Mouse (Mus musculus) neural tube, embryonic 11.5 days (tissue): Measurements from ENCODE around the gene Palld. TPM values are rescaled to one million over a fixed set of nuclear protein-coding genes. Genes with fewer than 3 reads are reported as not detected.
A peak's percentile ranks its signal among the peaks of the same experiment; 100 is the strongest.

Source experiments
- ATAC-seq: fragments of 200-750 bp; cut with Nextera tagmentation; 2 replicates; pipeline ENCODE4 v1.8.0; 2017; ENCODE audit warnings: moderate number of reproducible peaks, mild to moderate bottlenecking, moderate TSS enrichment, moderate library complexity; ENCODE audit not compliant: insufficient read depth, low FRiP score, low TSS enrichment
- DNase-seq: peaks from one replicate; pipeline ENCODE4 v3.0.0-alpha.2; 2015; ENCODE audit warnings: low spot score
- H3K27ac ChIP-seq: fragments of 300-500 bp; sonication (generic); 2 replicates; pipeline ENCODE4 v1.5.1; 2014; ENCODE audit warnings: low read depth, mild to moderate bottlenecking, low read length
- H3K27me3 ChIP-seq: fragments of 300-500 bp; sonication (generic); 2 replicates; pipeline ENCODE4 v1.6.1; 2014; ENCODE audit warnings: mild to moderate bottlenecking, low read length, mixed read lengths; ENCODE audit not compliant: control insufficient read depth, insufficient read depth
- H3K36me3 ChIP-seq: fragments of 300-500 bp; sonication (generic); 2 replicates; pipeline ENCODE4 v1.6.1; 2014; ENCODE audit warnings: mild to moderate bottlenecking, low read length, moderate library complexity, mixed read lengths; ENCODE audit not compliant: control insufficient read depth, insufficient read depth
- H3K4me1 ChIP-seq: fragments of 300-500 bp; sonication (generic); 2 replicates; pipeline ENCODE4 v1.6.1; 2014; ENCODE audit warnings: low read length, mixed read lengths; ENCODE audit not compliant: control insufficient read depth, insufficient read depth
- H3K4me2 ChIP-seq: fragments of 300-500 bp; sonication (generic); 2 replicates; pipeline ENCODE4 v1.6.1; 2014; ENCODE audit warnings: low read depth, mild to moderate bottlenecking, moderate library complexity
- H3K4me3 ChIP-seq: fragments of 300-500 bp; sonication (generic); 2 replicates; pipeline ENCODE4 v1.5.1; 2014; ENCODE audit warnings: low read depth, low read length
- H3K9ac ChIP-seq: fragments of 300-500 bp; sonication (generic); 2 replicates; pipeline ENCODE4 v1.6.1; 2014; ENCODE audit warnings: mild to moderate bottlenecking, low read length
- H3K9me3 ChIP-seq: fragments of 300-500 bp; sonication (generic); 2 replicates; pipeline ENCODE4 v1.6.1; 2016; ENCODE audit warnings: low read length; ENCODE audit not compliant: control insufficient read depth
- WGBS: fragments of 180-500 bp; shearing (Covaris S2); extraction: QIAGEN DNeasy Blood & Tissue Kit; methylation state at CpG from one replicate; pipeline ENCODE4 v1.1.7; 2014; 5-methylcytosine and 5-hydroxymethylcytosine counted together
- polyA plus RNA-seq: library from polyadenylated mRNA; unstranded; fragments of >200 nt; fragmentation: Nextera tagmentation; extraction: Ambion mirVana; gene quantifications from 2 replicates; pipeline ENCODE4 v1.2.1, GENCODE M21; 2014

The Palld gene
- polyA plus RNA-seq, 1 experiment from 2014 or later: 54.7 TPM

DNA sequence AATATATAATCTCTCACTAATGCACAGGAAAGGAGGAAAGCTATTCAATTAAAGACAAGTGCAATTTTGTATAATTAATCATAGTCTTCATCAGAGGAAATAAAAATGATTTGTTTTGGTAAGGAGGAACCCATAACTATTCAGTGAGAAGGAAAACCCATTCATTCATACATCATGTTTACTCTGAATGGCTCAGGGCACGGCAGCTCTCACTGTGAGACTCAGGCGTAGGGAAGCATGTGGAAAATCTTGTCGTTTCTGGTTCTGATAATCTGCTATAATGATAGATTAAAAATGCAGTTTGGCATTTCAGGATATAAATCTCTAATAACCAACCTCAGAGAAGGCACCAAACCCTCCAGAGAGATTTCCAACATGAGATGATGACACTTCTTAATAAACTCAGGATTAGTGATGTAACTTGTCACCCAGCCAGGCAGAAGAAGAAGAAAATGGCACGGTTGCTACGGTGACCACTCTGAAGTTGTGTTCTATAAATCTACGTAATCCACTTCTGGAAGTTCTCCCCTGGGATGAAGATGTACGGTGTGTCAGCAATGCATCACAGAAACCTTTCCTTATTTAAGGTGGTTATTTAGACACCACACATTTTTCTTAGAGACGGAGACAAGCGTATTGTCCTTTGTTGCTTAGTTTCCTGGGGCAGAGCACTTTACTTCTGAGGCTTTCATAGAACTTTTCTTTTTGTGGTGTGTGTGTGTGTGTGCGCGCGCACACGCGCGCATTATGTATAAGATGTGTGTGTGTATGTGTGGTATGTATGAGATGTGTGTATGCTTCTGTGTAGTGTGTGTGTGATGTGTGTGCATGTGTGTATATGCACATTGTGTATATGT lies 435.6 kb downstream of the Palld start:
- H3K27ac ChIP-seq: no peak overlapping the region
- no peak overlapping the region for H3K4me2 ChIP-seq
- no peaks in the 10 kb centered on the region for H3K4me1 ChIP-seq
- no peak overlapping the region for H3K4me3 ChIP-seq
- DNase-seq (no peak), ATAC-seq (peak; percentile 20; the same call in 1 of the 2 replicates)
- no peak overlapping the region for H3K9ac ChIP-seq
- no peaks in the 10 kb centered on the region for H3K9me3 ChIP-seq
- WGBS: 82% methylated on average over 15 of the region's 15 CpGs
- H3K36me3 ChIP-seq: no peaks in the 10 kb centered on the region
- no peaks in the 10 kb centered on the region for H3K27me3 ChIP-seq

DNA sequence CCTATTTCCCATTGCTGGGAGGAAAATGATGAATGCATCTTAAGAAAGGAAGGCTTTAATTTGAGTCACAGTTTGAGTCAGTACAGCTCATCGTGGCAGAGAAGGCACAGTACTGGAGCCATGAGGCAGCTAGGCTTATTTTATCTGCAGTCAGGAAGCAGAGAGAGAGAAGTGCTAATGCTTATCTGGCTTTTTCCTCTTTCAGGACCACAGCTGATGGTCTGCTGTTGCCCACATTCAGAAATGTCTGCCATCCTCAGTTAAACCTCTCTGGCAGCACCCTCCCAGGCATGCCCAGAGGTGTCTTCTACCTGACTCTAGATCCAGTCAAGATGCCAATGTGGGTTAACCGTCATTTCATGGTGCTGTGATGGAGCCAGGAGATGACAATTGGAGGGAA lies 438.1 kb downstream of the Palld start:
- Histone ChIP-seq H3K4me3 (no peak overlapping the region), H3K36me3 (no peaks in the 10 kb centered on the region), H3K27ac (no peak overlapping the region), H3K9ac (no peak overlapping the region), H3K9me3 (no peaks in the 10 kb centered on the region), H3K4me1 (no peaks in the 10 kb centered on the region), H3K27me3 (no peaks in the 10 kb centered on the region), H3K4me2 (no peak overlapping the region)
- WGBS: 78% methylated on average over 2 of the region's 2 CpGs
- DNase-seq (no peak), ATAC-seq (no peak)

DNA sequence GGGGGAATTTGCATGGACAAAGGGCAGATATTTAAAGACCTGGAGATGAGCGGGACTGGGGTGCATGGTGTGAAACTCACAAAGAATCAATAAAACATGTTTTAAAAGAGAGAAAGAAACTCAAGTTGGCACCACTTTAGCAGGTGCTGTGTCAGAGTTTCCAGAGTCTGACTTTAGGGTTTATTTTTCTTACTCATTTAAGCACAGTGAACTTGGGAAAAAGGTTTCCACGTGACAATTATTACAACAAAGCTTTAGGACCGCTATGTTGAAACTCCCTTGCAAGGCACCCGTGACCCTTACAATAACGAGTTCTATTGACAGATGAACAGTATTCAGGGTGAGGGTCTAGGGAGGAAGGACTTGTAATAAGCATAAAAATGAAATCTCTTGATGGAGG lies 440.3 kb downstream of the Palld start:
- ATAC-seq: no peak
- Histone ChIP-seq H3K9me3 (no peaks in the 10 kb centered on the region), H3K36me3 (no peaks in the 10 kb centered on the region), H3K9ac (no peak overlapping the region), H3K27me3 (no peaks in the 10 kb centered on the region), H3K4me1 (no peaks in the 10 kb centered on the region), H3K27ac (no peak overlapping the region), H3K4me3 (no peak overlapping the region), H3K4me2 (no peak overlapping the region)
- no peak for DNase-seq
- WGBS: 87% methylated on average over 5 of the region's 5 CpGs

Other genes starting within 250 kb of the Palld start
- gene Ddx60, start 25.4 kb upstream of the Palld start, polyA plus RNA-seq: 0.05 and 0.28 TPM in 2 replicates
- gene Anxa10, start 220.5 kb upstream of the Palld start, polyA plus RNA-seq: not detected in 2 replicates